Mouse (Mus musculus) midbrain, embryonic 10.5 days (tissue): ENCODE results near the gene Trmt11. TPM values are rescaled to one million over a fixed set of nuclear protein-coding genes. Genes with fewer than 3 reads are reported as not detected.
"Not testable (repeated sequence)": the region's sequence is repeated elsewhere in the genome, so short reads cannot be mapped to it uniquely, and the experiment has no call there.

ENCODE experiments used
- DNase-seq: peaks from one replicate; pipeline ENCODE4 v3.0.0-alpha.2; 2017; ENCODE audit warnings: low spot score
- H3K27ac ChIP-seq: fragments of 300-500 bp; sonication (generic); replicated peaks from 2 replicates; pipeline ENCODE4 v1.5.1; 2016; ENCODE audit warnings: mild to moderate bottlenecking
- H3K27me3 ChIP-seq: fragments of 300-500 bp; sonication (generic); 2 replicates; pipeline ENCODE4 v1.6.1; 2016; ENCODE audit warnings: low read depth, mild to moderate bottlenecking; ENCODE audit not compliant: poor library complexity, severe bottlenecking
- H3K36me3 ChIP-seq: fragments of 300-500 bp; sonication (generic); 2 replicates; pipeline ENCODE4 v1.6.1; 2016; ENCODE audit warnings: mild to moderate bottlenecking, moderate library complexity
- H3K4me1 ChIP-seq: fragments of 300-500 bp; sonication (generic); 2 replicates; pipeline ENCODE4 v1.6.1; 2016
- H3K4me3 ChIP-seq: fragments of 300-500 bp; sonication (generic); 2 replicates; pipeline ENCODE4 v1.5.1; 2016; ENCODE audit warnings: mild to moderate bottlenecking, moderate library complexity
- H3K9me3 ChIP-seq: fragments of 300-500 bp; sonication (generic); replicated peaks from 2 replicates; pipeline ENCODE4 v1.6.1; 2016; ENCODE audit warnings: mild to moderate bottlenecking
- WGBS: fragments of 180-500 bp; shearing (Covaris S2); methylation state at CpG from one replicate; pipeline ENCODE4 v1.1.7; 2016; 5-methylcytosine and 5-hydroxymethylcytosine counted together
- polyA plus RNA-seq: library from polyadenylated mRNA; unstranded; fragments of >200 nt; fragmentation: Nextera tagmentation; extraction: Ambion mirVana; gene quantifications from 2 replicates; pipeline ENCODE4 v1.2.1, GENCODE M21; 2016

Trmt11 gene
- polyA plus RNA-seq, 1 experiment from 2014 or later = 31.8 TPM

- H3K36me3 ChIP-seq = peaks cover 75% of the 10 kb centered on the region
- H3K4me3 ChIP-seq = no peak overlapping the region
- no peaks in the 10 kb centered on the region for H3K27me3 ChIP-seq
- DNase-seq = no peak
- H3K4me1 ChIP-seq = no peaks in the 10 kb centered on the region
- 89% methylated on average over 5 of the region's 5 CpGs for WGBS
- H3K9me3 ChIP-seq = no peaks in the 10 kb centered on the region
- H3K27ac ChIP-seq = no peak overlapping the region
These were observed 62.1 kb downstream of the Trmt11 start for GRCm38 (mm10) chr10:30538538-30538815.

DNA sequence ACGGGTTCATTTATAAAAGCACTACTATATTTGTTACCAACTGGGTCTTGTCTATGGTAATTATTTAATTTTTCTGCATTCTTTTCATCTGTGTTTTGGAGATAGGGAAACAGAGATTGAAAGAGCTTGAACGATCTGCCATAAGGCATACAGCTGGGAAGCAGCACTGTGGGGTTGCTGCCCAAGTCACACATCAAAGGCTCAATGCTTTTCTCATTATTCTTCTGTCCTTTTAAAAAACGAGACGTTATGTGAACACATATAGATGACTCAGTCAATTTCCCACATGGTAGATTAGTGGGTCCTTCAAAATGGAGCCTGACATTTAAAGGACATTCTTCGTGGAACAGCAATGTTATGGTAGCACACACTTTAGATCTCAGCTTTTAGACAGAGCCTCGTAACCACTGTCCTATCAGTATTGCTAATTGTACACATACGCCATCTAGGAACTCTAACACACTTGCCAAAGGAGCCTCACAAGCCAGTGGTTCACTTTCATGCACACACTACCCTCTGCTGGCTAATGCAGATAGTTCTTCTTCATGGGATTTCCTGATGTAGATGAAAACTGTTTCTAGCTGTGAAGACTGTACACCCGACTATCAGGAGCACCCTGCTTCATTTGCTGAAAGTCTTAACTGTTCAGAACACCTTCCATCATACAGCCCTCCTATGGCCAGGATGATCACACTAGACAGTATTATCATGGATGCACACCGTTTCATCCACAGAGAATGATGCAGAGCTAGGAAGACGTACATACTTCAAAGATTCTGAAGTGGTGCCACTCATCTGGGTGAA lies 62.6 kb downstream of the Trmt11 start:
- 86% methylated on average over 10 of the region's 10 CpGs for WGBS
- Histone ChIP-seq H3K36me3 (peaks cover 76% of the 10 kb centered on the region), H3K27ac (no peak overlapping the region), H3K27me3 (no peaks in the 10 kb centered on the region), H3K4me1 (no peaks in the 10 kb centered on the region), H3K9me3 (no peaks in the 10 kb centered on the region), H3K4me3 (no peak overlapping the region)
- no peak for DNase-seq

DNA sequence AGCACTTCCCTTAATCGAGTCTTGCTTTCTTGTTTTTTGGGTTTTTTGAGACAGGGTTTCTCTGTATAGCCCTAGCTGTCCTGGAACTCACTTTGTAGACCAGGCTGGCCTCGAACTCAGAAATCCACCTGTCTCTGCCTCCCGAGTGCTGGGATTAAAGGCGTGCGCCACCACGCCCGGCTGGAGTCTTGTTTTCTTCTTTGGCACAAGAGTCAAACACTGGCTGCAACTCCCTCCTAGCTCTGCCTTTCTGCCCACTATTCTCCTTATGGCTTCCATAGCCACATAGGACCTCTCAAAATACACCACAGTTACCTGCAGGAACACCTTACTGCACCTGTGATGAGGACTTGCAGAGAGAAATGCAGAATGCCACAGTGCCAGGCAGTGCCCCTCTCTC lies 64.6 kb downstream of the Trmt11 start:
- H3K27ac ChIP-seq, H3K9me3 ChIP-seq, H3K27me3 ChIP-seq, H3K4me3 ChIP-seq, H3K4me1 ChIP-seq, DNase-seq: not testable (repeated sequence)
- peaks cover 65% of the 10 kb centered on the region for H3K36me3 ChIP-seq
- 97% methylated on average over 7 of the region's 7 CpGs for WGBS

DNA sequence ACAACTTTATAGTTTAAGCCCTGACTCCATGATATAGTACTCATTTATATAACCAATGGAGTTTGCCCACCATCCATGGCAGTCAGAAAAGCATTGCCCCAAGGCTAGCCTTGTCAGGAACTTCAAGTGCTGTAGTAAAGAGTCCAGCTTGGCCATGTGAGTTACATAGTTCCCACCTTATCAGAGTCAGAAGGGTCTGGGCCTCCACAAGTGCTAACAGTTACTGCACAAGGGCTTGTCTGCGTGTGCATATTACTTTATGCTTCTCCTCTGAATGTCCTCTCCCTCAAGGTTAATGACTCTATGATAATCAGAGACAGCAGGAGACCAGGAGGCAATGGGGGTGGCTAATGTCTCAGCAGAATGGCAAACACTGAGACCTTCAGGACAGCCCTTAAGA lies 73.4 kb downstream of the Trmt11 start:
- H3K4me3 ChIP-seq = no peak overlapping the region
- H3K36me3 ChIP-seq = peaks cover 15% of the 10 kb centered on the region
- H3K4me1 ChIP-seq = no peaks in the 10 kb centered on the region
- H3K27me3 ChIP-seq = no peaks in the 10 kb centered on the region
- no peak for DNase-seq
- no peaks in the 10 kb centered on the region for H3K9me3 ChIP-seq
- 92% methylated on average over 1 of the region's 1 CpGs for WGBS
- H3K27ac ChIP-seq = no peak overlapping the region

DNA sequence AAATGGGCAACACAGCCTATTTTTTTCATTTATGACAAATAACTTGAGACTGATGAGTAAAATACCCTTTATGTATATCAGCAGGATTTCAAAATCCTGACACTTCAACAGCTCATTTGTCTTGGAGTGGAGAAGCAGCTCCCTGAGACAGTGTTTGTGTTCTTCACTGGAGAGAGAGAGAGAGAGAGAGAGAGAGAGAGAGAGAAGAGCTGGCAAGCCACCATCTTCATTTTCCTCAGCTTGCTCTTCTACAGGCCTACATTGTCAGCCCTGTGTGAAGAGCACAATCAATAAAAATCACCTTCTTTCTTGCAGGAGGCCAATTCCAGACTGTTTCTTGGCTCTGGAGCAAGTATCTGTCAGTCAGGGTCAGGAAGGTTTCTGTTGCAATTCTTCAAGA lies 78.8 kb downstream of the Trmt11 start:
- no peak overlapping the region for H3K4me3 ChIP-seq
- H3K27ac ChIP-seq = no peak overlapping the region
- no peak for DNase-seq
- H3K4me1 ChIP-seq = no peaks in the 10 kb centered on the region
- H3K36me3 ChIP-seq = no peaks in the 10 kb centered on the region
- H3K9me3 ChIP-seq = no peaks in the 10 kb centered on the region
- no peaks in the 10 kb centered on the region for H3K27me3 ChIP-seq

GRCm38 (mm10) chr10:30519143-30519542 lies 81.4 kb downstream of the Trmt11 start:
- Histone ChIP-seq H3K27me3 (no peaks in the 10 kb centered on the region), H3K36me3 (no peaks in the 10 kb centered on the region), H3K4me1 (peaks cover 10% of the 10 kb centered on the region), H3K27ac (no peak overlapping the region), H3K9me3 (no peaks in the 10 kb centered on the region), H3K4me3 (no peak overlapping the region)
- no peak for DNase-seq
- WGBS = 92% methylated on average over 5 of the region's 5 CpGs

DNA sequence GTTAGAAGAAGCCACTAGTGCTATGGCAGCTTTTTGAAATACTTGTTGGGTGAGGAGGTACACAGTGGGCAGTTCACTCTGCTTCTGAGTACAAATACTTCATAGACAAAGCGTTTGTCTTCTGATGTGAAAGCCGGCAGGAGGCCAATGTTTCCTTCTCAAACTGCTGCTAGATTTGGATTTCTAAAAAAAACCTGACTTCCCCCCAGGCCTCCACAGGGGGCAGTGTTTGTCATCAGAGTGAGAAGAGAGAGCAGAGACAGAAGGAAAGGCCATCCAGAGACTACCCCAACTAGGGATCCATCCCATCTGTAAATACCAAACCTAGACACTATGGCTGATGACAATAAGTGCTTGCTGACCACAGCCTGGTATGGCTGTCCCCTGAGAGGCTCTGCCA lies 83.3 kb downstream of the Trmt11 start:
- Histone ChIP-seq H3K36me3 (no peaks in the 10 kb centered on the region), H3K4me3 (no peak overlapping the region), H3K27me3 (no peaks in the 10 kb centered on the region), H3K4me1 (peaks cover 10% of the 10 kb centered on the region), H3K27ac (no peak overlapping the region), H3K9me3 (no peaks in the 10 kb centered on the region)
- DNase-seq = no peak
- WGBS = 79% methylated on average over 2 of the region's 2 CpGs

- WGBS = 82% methylated on average over 3 of the region's 3 CpGs
- no peaks in the 10 kb centered on the region for H3K27me3 ChIP-seq
- H3K9me3 ChIP-seq = no peaks in the 10 kb centered on the region
- no peak overlapping the region for H3K4me3 ChIP-seq
- H3K4me1 ChIP-seq = peaks cover 10% of the 10 kb centered on the region
- H3K27ac ChIP-seq = no peak overlapping the region
- no peaks in the 10 kb centered on the region for H3K36me3 ChIP-seq
- DNase-seq = no peak
These were observed 83.8 kb downstream of the Trmt11 start for GRCm38 (mm10) chr10:30516771-30517170.

- DNase-seq = no peak
- no peaks in the 10 kb centered on the region for H3K4me1 ChIP-seq
- no peak overlapping the region for H3K4me3 ChIP-seq
- WGBS = 85% methylated on average over 2 of the region's 2 CpGs
- H3K36me3 ChIP-seq = no peaks in the 10 kb centered on the region
- H3K27ac ChIP-seq = no peak overlapping the region
- no peaks in the 10 kb centered on the region for H3K9me3 ChIP-seq
- no peaks in the 10 kb centered on the region for H3K27me3 ChIP-seq
These were observed 95.8 kb downstream of the Trmt11 start for GRCm38 (mm10) chr10:30504736-30505135.

DNA sequence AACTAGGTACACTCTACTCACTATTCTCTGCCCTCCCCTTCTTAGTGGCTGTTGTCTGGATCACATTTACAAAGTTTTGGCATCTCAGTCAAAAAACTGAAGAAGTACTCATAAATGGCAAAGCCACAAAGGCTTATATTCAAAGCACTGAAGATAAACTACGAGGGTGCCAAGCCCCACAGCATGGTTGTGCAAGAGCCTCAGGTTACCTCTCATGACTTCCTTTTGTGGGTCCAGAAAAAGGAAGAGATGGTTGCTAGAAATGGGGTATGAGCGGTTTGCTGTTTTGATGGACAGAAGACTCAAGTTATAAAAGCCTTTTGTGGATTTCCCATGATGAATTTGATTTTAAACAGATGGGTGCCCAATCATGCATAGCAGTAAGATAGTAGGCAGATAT lies 97.4 kb downstream of the Trmt11 start:
- DNase-seq = no peak
- no peaks in the 10 kb centered on the region for H3K4me1 ChIP-seq
- no peak overlapping the region for H3K27ac ChIP-seq
- no peaks in the 10 kb centered on the region for H3K36me3 ChIP-seq
- 91% methylated on average over 2 of the region's 2 CpGs for WGBS
- H3K9me3 ChIP-seq = no peaks in the 10 kb centered on the region
- H3K27me3 ChIP-seq = no peaks in the 10 kb centered on the region
- H3K4me3 ChIP-seq = no peak overlapping the region

DNA sequence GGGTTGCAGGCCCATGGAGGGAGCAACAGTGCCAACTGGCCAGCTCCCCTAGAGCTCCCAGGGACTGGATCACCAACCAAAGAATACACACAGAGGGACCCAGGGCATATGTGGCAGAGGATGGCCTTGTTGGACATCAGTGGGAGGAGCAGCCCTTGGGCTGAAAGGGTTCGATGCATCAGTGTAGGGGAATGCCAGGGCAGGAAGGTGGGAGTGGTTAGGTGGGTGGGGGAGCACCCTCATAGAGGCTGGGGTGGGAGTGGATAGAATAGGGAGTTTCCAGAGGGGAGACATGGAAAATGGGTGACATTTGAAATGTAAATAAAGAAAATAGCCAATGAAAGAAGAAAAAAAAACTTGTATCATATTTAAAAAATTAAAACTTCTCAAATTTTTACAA lies 97.8 kb downstream of the Trmt11 start:
- no peak for DNase-seq
- 83% methylated on average over 1 of the region's 1 CpGs for WGBS
- no peaks in the 10 kb centered on the region for H3K27me3 ChIP-seq
- no peak overlapping the region for H3K4me3 ChIP-seq
- H3K4me1 ChIP-seq = no peaks in the 10 kb centered on the region
- H3K36me3 ChIP-seq = no peaks in the 10 kb centered on the region
- H3K9me3 ChIP-seq = no peaks in the 10 kb centered on the region
- H3K27ac ChIP-seq = no peak overlapping the region

GRCm38 (mm10) chr10:30498223-30498622 lies 102.3 kb downstream of the Trmt11 start:
- H3K27me3 ChIP-seq, H3K9me3 ChIP-seq, DNase-seq, H3K4me1 ChIP-seq, H3K27ac ChIP-seq, H3K36me3 ChIP-seq, H3K4me3 ChIP-seq: not testable (repeated sequence)
- WGBS = 85% methylated on average over 19 of the region's 19 CpGs
